Mouse (Mus musculus): Measurements from ENCODE around the gene Cdk14.

Gene Cdk14

DNA sequence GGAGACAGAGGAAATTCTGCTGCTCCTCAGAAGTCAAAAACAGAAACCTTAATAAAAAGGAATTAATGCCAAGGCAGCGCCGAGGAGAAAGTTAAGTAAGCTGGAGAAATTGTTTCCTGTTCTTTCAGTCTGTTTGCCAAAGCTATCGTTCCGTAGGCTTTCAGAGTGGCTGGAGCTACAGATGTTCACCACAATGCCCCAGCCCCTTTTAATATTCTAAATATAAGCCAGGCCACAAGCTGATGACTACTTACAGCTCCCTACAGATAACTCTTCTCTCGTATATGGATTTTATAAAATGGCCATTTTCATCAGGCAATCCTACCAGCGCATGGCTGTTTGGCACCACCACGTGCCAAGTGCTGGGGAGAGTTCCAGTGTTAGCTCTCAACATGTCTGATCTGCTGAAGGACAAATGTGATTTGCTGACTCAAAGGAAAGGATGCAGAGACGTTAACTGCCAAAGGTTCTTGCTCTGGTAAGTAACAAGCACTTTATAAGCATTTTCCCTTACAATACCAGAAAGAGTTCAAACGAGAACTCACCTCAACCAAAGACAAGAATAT, 106.8 kb downstream of the Cdk14 start:
- DNase-seq: peak; percentile 66 to 76

DNA sequence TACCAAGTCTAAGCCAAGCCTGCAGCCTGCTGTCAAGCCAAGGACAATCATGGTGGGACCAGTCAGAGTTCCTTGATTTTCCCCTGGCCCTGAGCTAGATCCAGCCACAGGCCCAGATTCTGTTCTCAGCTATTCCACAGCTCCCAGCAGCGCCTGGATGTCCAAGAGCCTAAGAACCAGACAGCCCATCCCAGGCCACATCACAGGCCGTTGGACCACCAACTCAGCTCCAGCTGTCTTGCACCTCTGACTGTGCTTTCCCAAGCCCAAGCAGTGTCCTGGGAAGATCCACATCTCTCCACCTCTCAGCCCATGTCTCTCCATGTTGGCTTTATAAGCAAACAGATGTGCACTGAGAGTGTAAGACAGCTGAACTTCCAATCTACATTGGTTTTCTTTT, 114.8 kb downstream of the Cdk14 start:
- no peak for DNase-seq

DNA sequence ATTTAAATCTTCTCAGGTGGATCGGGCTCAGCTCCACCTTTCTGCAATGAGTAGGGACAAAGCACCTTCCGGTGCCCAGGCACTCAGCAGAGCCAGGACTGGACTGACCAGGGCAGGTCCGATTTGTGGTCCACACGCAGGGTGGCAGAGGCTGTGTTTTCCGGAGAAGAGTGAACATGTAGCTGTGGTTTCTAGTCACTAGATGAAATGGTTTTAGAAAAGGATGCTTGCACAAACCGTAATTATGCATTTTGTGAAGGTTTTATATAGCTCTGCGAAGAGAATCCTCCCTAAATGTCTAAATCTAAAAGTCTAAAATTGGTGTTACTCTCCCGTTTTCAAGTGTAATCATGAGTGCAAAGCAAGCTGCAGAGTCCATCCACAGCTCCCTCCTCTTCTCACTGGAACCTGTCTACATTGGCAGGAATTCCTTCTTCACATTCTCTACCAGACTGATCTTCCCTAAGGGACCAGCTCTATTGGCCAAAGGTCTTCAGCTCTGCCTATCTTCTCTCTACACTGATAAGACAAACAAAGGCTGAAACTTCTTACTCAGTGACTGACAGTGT, 116.9 kb downstream of the Cdk14 start:
- no peak for DNase-seq

GRCm38 (mm10) chr5:5301571-5302079, 118.5 kb downstream of the Cdk14 start:
- peak; percentile 93 to 94 for DNase-seq

DNA sequence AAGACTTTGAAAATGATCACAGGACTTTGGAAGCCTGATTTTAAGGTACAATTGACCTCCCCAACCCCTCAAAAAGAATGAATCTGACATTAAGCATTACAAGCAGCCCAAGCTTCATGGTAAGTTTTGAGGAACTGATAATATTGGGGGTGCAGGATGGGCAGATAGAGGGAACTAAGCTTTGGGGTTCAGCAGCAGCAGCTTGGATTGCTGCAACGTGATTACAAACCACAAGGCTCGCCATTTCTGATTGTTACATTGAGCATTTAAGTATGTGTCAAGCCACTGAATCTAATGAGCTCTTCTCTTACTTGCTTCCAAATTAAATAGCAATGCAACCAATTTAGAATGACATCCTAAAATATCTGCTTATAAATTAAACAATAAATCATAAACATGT, 119.1 kb downstream of the Cdk14 start:
- DNase-seq: no peak

- peak in 1 of 2 experiments; percentile 38 for DNase-seq
Observed at GRCm38 (mm10) chr5:5300290-5300689, 119.8 kb downstream of the Cdk14 start.

- no peak for DNase-seq
Observed at GRCm38 (mm10) chr5:5297222-5297621, 122.9 kb downstream of the Cdk14 start.

DNA sequence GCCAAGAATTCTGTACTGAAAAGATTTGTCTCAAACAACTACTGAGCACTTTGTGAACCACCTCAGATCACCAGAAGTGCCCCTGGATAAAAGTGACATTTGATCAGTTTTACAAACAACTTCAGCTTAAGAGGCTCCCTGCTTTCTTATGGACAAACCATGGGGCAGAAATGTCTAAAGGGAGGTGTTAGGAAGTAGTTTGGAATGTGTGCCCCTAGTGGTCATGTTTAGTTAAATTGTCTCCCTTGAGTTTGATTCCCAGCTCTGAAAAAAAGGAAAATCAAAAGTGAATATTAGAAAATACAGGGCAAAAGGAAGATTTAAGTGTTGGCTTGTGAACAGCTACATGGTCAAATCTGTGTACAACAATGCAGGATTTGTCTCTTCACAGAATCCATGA, 123.3 kb downstream of the Cdk14 start:
- DNase-seq: no peak

DNA sequence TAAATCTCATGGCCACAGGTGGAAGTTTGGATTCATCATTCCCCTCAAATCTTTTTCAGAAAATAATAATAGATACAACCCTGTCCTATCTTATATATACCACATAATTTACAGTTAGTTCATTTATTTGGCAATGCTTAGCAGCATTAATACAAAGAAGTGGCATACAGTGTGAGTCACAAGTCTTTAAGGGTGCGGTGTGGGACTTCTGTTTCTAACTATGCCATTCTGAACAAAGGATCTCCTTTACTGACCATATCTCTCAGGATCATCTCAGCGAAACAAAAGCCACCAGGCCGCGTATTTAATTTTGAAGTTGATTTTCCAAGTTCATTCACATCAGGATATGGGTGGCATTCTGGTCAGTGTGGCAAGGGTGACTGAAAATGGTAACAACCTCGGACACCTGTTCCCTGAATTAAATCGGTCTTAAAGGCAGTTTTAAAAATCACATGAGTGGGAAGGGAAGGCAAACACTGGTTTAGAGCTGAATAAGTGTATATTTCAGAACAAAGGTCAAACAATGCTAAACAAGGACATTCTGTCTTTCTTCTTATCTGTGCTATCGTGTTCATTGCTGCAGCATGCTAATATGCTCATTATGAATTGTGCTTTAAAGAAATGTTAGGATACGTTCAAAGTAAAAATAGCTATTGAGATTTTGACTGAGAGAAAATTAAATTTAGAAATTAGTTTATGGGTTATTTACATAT, 127.1 kb downstream of the Cdk14 start:
- DNase-seq: no peak

DNA sequence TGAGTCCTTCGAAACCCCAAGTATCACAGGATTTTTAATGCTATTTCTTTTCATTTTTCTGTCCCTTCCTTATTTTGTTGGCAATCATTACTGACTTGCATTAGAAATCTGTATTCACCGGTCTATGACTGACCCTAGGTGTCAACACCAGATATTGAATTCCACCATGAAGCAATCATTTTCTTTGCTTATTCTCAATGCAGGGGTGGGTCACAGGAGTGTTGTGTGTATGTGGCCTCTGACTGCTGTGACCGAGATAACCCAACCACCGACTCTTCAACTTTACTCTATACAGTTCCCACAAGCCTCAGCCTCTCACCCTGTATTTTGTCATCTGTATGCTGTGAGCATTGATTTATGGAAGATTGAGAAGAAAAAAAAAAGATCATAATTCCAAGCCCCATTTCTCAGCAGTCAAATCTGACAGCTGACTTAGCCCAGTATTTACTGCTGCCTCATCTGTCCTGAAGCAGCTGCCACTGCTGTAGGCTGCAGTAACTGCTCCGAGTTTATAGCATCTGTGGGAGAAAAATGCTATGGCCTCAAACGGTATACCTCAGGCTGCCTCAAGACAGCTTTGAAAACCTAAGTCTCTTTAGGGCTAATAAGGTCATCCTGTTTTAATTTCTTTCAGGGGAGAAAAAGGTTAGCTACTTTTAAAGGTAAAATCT, 128.7 kb downstream of the Cdk14 start:
- no peak for DNase-seq

DNA sequence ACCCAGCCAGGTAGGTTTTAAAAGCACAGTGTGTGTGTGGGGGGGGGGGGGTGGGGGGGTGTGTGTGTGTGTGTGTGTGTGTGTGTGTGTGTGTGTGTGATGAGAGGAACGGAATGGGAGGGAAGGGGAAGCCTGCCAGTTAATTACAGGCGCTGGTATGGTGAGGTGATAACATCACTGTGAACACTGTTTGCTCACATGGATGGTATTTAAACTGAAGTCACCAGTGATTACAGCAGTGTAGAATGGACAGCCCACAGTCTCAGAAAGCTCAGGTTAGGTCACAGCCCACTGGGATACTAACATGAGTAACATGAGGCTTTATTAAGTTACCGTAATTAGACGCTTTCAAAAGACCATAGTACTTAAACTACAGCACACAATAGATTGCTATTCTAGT, 129.4 kb downstream of the Cdk14 start:
- no peak for DNase-seq

- DNase-seq: no peak
Observed at GRCm38 (mm10) chr5:5285876-5286275, 134.2 kb downstream of the Cdk14 start.

DNA sequence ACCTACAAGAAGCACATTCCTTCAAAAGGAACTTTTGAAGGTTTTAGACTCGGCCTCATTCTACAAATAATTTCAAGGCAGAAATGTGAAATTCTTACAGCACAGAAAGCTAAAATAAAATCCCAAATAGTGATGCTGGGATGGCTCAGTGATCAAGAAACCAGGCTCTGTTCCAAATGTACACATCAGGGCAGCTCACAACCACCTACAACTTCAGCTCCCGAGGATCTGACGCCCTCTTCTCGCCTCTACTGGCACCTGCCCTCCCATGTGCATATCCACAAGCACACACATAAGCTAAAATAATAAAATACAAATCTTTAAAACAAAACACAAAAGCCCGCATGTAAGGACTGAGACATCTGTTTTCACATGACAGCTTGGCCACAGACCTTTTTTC, 135.6 kb downstream of the Cdk14 start:
- no peak for DNase-seq

GRCm38 (mm10) chr5:5283756-5284430, 136.2 kb downstream of the Cdk14 start:
- DNase-seq: no peak

GRCm38 (mm10) chr5:5282425-5282824, 137.7 kb downstream of the Cdk14 start:
- DNase-seq: no peak

DNA sequence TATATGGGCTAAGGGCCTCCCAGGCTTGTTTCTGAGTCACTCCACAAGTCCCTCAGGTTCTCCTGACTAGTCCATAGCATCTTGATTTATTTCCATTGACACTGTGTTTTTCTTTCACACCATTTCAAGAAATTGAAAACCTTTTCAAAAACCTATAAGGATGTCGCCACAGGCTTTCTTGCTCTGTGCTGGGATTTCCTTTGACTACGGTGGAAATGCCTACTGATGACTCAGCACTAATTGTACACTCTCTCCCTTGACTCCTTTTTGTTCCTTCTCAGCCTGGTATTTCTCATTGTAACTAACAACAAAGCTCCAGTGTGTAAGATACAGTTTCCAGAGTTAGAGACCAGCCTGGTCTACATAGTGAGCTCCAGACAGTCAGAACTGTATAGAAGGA, 144.8 kb downstream of the Cdk14 start:
- DNase-seq: no peak

DNA sequence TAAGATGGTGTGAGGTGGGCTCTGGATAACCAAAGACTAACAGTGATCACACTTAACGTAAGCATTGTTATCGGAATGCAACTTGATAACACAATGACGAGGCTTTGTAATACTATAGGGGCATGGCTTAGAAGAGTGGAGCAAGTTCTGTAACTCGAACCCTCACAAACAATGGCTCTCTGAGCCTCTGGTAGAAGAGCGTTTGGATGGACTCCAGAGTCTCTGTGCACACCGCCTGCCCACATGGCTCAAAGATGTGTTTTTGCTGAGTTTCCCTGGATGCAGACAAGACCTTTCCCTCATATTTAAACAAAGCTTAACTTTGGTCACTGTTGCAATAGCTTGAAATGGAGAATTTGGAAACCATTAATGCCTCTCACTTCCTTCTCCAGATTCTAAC, 145.8 kb downstream of the Cdk14 start:
- DNase-seq: no peak

GRCm38 (mm10) chr5:5266787-5267126, 153.4 kb downstream of the Cdk14 start:
- peak in 1 of 2 experiments; percentile 15 for DNase-seq

DNA sequence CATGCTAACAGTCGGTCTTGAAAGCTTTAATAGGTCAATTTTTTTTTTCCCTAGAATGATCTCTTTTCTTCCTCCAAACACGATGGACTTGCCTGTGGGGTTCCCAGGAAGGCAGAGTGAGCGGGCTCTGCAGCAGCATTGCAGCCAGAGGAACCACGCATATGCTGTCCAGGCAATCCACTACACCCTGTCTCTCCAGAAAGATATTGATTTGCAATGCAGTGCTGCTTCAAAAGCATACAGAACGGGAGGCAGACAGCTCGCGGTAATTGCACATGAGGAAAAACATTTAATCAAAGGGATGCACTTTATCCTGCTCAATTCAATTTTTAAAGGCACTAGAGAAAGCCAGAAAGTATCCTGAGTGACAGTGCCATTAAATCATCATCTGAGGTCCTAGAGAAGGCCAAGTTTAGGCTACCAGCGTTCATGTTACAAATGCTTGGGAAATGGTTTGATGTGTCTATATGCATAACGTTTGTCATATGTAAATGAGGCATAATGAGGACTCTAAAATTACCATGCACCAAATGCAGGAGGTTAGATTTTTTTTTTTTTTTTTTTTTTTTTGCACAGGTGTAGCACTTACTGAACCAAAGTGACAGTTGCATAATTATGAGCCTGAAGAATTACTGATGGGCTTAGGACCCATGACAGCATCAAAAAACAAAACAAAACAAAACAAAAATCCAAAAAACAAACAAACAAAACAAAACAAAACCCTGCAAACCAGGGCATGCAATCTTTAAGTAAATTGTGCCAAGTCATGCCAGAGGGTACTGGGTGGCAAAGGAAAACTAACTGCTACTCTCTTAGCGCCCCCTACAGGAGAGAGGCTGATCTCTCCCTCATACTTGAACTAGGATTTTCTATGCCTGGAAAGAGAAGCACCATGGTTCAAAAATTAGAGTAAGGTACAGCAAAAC, 154.0 kb downstream of the Cdk14 start:
- DNase-seq: peak; percentile 86 to 93

- peak in 1 of 2 experiments; percentile 22 for DNase-seq
Observed at GRCm38 (mm10) chr5:5265401-5265841, 154.7 kb downstream of the Cdk14 start.

- no peak for DNase-seq
Observed at GRCm38 (mm10) chr5:5264712-5265111, 155.4 kb downstream of the Cdk14 start.

- DNase-seq: no peak
Observed at GRCm38 (mm10) chr5:5261725-5262296, 158.3 kb downstream of the Cdk14 start.
